Mouse (Mus musculus): ENCODE measurements around the gene 1700016C15Rik. TPM values are rescaled to one million over a fixed set of nuclear protein-coding genes. Genes with fewer than 3 reads are reported as not detected.

The 1700016C15Rik gene
- total RNA-seq, 2 experiments from 2014 or later = not detected

GRCm38 (mm10) chr1:177717057-177717835 is 12.4 kb upstream of the 1700016C15Rik start:
- no peak for DNase-seq

- DNase-seq = no peak
Observed at GRCm38 (mm10) chr1:177718340-177719028, 11.1 kb upstream of the 1700016C15Rik start.

GRCm38 (mm10) chr1:177719029-177719427 is 10.6 kb upstream of the 1700016C15Rik start:
- no peak for DNase-seq

GRCm38 (mm10) chr1:177723786-177724185 is 5.8 kb upstream of the 1700016C15Rik start:
- no peak for DNase-seq

GRCm38 (mm10) chr1:177726870-177727269 is 2.7 kb upstream of the 1700016C15Rik start:
- DNase-seq = no peak

- DNase-seq = no peak
Observed at GRCm38 (mm10) chr1:177727883-177728525, 1.6 kb upstream of the 1700016C15Rik start.

DNA sequence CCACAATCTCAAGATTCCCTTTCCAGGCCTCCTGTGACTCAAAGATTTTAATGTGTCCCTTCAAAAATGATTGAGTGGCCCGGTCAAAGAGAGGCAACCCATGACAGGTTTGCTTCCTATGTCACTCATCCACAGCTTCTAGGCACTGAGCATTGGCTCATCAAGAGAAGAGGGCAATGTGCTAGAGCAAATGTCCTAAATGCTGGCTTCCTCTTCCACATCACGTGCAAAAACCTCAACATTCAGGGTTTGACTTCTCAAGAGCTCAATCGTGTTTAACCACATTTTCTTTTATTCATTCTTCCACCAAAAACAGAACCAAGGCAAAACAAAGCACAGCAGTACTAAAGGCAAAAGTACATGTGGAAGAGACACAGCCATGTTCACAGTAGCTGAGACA is 2.4 kb downstream of the 1700016C15Rik start:
- no peak for DNase-seq

GRCm38 (mm10) chr1:177737505-177738105 is 8.0 kb downstream of the 1700016C15Rik start:
- no peak for DNase-seq

DNA sequence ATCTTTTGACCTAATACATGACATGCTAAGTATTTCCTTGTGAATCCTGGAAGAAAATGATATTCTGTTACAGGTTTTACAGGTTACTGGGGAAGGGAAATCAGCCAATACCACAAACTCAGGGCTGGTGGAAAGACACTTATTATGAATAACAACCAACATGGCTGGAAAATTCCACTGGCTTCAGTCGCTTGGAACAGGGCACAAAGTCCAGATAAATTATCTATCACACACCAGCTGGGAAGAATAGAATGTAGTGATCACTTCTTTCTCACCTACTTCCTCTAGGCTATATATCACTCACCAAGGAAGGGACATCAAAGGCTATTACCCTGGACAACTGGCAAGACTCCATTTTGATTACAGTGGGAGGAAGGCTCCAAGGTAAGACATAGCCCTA is 11.1 kb downstream of the 1700016C15Rik start:
- DNase-seq = no peak

DNA sequence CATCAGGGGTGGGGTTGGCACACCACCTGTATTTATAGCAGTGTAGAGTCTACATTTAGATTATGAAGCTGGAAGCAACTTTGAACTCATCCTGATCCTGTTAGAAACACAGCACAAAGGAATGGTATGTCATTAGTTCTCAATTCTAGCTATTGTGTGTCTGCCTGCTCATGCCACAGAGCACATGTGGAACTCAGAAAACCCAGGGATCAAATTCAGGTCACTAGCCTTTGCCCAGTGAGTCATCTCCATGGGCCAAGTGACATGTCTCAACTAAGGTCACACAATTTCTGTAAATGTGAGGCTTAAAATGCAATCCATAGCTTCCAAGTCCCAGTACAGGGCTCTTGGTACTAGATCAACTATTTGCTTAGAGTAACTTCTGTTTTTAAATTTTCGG is 12.5 kb downstream of the 1700016C15Rik start:
- peak in 1 of 2 experiments; percentile 14 for DNase-seq

DNA sequence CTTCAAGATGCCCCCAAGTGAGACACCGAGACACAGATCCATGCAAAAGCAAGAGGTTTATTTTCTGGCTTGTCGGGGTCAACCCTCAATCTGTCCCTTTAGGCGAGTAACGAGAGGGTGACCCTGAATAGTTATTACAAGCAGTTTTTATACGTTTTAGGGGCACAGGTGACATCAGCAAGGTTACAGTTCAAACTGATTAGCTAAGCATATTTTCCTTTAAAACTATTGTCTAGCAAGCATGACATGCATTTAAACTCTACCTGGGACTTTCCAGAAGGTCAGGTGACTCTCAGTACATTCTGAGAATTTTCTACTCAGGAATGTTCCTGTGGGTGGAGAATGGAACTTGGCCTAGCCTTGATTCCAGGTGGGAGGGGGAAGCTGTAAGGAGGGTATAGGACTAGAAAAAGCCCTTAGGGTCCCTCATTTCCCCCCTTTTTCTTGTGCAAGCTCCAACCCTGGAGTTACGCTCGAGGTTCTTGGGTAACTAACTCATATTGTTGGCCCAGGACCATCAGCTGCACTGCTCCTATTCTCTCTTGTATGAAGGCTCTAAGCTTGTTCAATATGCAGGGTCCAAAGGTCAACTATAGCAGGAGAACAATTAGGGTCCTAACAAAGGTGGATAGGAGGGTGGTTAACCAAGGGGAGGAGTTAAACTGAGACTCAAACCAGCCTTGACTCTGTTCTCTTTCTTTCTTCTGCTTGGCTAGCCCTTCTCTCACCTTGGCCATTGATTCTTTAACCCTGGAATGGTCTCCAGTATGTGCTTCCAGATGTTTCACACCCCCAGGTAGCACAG is 15.1 kb downstream of the 1700016C15Rik start:
- DNase-seq = no peak

GRCm38 (mm10) chr1:177747869-177748540 is 18.4 kb downstream of the 1700016C15Rik start:
- DNase-seq = no peak

DNA sequence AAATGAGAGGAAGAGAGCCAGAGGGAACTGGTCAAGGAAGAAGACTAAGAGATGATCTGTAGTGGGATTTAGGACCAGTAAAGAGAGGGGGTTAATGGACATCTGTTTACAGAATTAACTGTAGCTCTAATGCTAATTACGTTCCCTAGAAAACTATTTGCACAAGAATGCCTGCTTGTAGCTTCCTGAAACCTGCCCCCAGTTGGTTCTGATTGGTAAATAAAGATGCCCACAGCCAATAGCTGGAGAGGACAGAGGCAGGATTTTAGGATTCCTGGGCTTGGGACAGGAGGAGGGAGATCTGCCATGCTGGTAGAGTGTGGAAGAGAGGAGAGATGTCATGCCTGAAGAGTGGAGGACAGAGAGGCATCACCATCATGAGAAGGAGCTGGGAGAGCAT is 23.9 kb downstream of the 1700016C15Rik start:
- no peak for DNase-seq

DNA sequence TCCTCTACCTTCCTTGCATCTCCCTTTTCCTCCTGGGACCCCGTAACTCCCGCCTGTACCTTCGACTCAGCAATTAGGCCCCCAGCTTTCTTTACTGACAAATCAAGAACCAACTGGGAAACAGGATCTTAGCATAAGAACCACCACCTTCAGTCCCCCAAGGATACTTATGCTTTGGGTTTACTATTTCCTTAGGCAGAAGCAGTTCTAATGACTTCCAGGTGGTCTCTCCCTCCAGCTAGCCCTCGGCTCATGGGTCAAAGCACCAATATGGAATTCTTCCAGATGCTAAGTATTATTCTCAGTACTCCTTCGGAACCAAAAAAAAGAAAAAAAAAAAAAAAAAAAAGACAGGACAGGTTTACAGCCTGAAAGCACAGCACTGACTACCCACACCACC is 27.6 kb downstream of the 1700016C15Rik start:
- no peak for DNase-seq

DNA sequence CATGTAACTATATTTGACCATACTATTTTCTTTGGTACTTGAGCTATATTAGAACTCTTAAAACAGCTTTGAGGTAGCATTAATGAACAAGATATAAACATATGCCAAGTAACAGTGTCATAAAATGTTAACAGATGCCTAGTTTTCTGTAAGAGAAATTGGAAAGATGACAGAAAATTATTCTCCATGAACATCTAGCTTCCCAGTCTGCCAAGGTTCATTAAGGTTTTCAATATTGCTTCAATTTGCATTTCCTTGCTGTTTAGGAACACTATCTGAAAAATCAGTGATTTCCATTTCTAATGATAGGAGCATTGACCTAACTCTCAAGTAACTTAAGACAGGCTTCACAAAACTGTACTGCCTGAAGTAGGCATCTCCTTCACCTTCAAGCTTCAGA is 39.3 kb downstream of the 1700016C15Rik start:
- no peak for DNase-seq

GRCm38 (mm10) chr1:177777397-177777796 is 47.8 kb downstream of the 1700016C15Rik start:
- DNase-seq = no peak

GRCm38 (mm10) chr1:177792835-177793234 is 63.2 kb downstream of the 1700016C15Rik start:
- no peak for DNase-seq

GRCm38 (mm10) chr1:177794866-177795265 is 65.3 kb downstream of the 1700016C15Rik start:
- no peak for DNase-seq

- DNase-seq = peak in 1 of 2 experiments; percentile 58
Observed at GRCm38 (mm10) chr1:177795421-177796192, 66.0 kb downstream of the 1700016C15Rik start.

Measured in adrenal gland, postnatal 36 days (tissue).